Mouse (Mus musculus) C2C12 (cell line): Measurements from ENCODE around the gene Klhl1.

Experiments
- CTCF ChIP-seq: IDR thresholded peaks from one replicate; pipeline ENCODE4 v1.5.1; 2011; ENCODE audit not compliant: control insufficient read depth, insufficient read depth, insufficient read length
- FOSL1 ChIP-seq: IDR thresholded peaks from one replicate; pipeline ENCODE4 v1.8.0; 2011; ENCODE audit warnings: mild to moderate bottlenecking, low read length; ENCODE audit not compliant: poor library complexity, insufficient read depth, severe bottlenecking
- MAX ChIP-seq: IDR thresholded peaks from one replicate; pipeline ENCODE4 v1.6.1; 2011; ENCODE audit warnings: mild to moderate bottlenecking, control low read depth
- MYOD1 ChIP-seq: IDR thresholded peaks from one replicate; pipeline ENCODE4 v1.6.1; 2011; ENCODE audit warnings: low read depth; ENCODE audit not compliant: control insufficient read depth, insufficient read length
- MYOG ChIP-seq: IDR thresholded peaks from one replicate; pipeline ENCODE4 v1.6.1; 2011; ENCODE audit not compliant: control insufficient read depth, insufficient read length; ENCODE audit errors: extremely low read depth
- USF1 ChIP-seq: IDR thresholded peaks from one replicate; pipeline ENCODE4 v1.6.1; 2011; ENCODE audit warnings: low read depth, mild to moderate bottlenecking, control low read depth, moderate library complexity

DNA sequence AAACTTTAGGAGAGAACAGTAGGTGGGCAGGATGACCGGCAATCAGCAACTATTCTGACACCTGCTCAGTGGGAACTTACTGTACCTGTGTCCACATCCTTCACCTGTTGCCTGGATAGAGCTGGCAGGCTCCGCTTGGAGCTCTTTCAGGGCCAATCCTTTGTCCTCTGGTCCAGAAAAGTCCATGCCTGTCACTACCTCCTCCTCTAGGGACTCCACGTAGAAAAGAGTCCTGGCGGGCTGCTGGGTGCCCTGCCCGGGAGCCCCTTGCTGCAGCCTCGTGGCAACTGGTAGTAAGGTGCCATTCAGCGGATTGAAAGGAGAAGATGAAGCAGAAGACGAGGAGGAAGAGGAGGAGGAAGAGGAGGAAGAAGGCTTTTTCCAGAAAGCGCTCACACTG, 1.2 kb downstream of the Klhl1 start:
- TF ChIP-seq CTCF (no peak), MAX (no peak), MYOG (no peak), FOSL1 (no peak), MYOD1 (no peak), USF1 (no peak)
